Mouse (Mus musculus) liver, embryonic 16.5 days (tissue): ENCODE data around the gene Gtpbp3. TPM values are rescaled to one million over a fixed set of nuclear protein-coding genes. Genes with fewer than 3 reads are reported as not detected.

Source experiments
- polyA plus RNA-seq: library from polyadenylated mRNA; unstranded; fragments of >200 nt; fragmentation: Nextera tagmentation; extraction: Ambion mirVana; gene quantifications from 2 replicates; pipeline ENCODE4 v1.2.1, GENCODE M21; 2015

Gene Gtpbp3
- polyA plus RNA-seq, 1 experiment from 2014 or later, result 5.3 TPM

Other genes with a start within 250 kb of the Gtpbp3 start
- gene Myo9b, start 215.4 kb upstream of the Gtpbp3 start, polyA plus RNA-seq, result 7.4 and 7.8 TPM in 2 replicates
- 42.8 and 47.1 TPM in 2 replicates for gene Haus8, start 215.2 kb upstream of the Gtpbp3 start, polyA plus RNA-seq
- gene Use1, start 121.3 kb upstream of the Gtpbp3 start, polyA plus RNA-seq, result 40.7 and 41.2 TPM in 2 replicates
- gene Ocel1, start 116.8 kb upstream of the Gtpbp3 start, polyA plus RNA-seq, result 3.9 and 4.7 TPM in 2 replicates
- 13.9 and 17.2 TPM in 2 replicates for gene Nr2f6, start 106.1 kb upstream of the Gtpbp3 start, polyA plus RNA-seq
- gene Ushbp1, start 92.3 kb upstream of the Gtpbp3 start, polyA plus RNA-seq, result 4.2 and 4.3 TPM in 2 replicates
- gene Babam1, start 91.2 kb upstream of the Gtpbp3 start, polyA plus RNA-seq, result 46.6 and 48.2 TPM in 2 replicates
- 39.8 and 48.1 TPM in 2 replicates for gene Ankle1, start 82.1 kb upstream of the Gtpbp3 start, polyA plus RNA-seq
- 5.0 and 5.7 TPM in 2 replicates for gene Abhd8, start 24.4 kb upstream of the Gtpbp3 start, polyA plus RNA-seq
- 87.3 and 88.6 TPM in 2 replicates for gene Mrpl34, start 23.1 kb upstream of the Gtpbp3 start, polyA plus RNA-seq
- gene Dda1, start 18.9 kb upstream of the Gtpbp3 start, polyA plus RNA-seq, result 32.1 and 32.8 TPM in 2 replicates
- gene Ano8, start 2.1 kb upstream of the Gtpbp3 start, polyA plus RNA-seq, result 0.07 and 0.14 TPM in 2 replicates
- gene Plvap, start 23.6 kb downstream of the Gtpbp3 start, polyA plus RNA-seq, result 18.2 and 20.3 TPM in 2 replicates
- 0.19 and 0.20 TPM in 2 replicates for gene Ccdc194, start 37.6 kb downstream of the Gtpbp3 start, polyA plus RNA-seq
- 24.5 and 27.0 TPM in 2 replicates for gene Bst2, start 49.4 kb downstream of the Gtpbp3 start, polyA plus RNA-seq
- 30.2 and 32.5 TPM in 2 replicates for gene Mvb12a, start 54.8 kb downstream of the Gtpbp3 start, polyA plus RNA-seq
- gene Tmem221, start 70.8 kb downstream of the Gtpbp3 start, polyA plus RNA-seq, result 0.55 and 0.67 TPM in 2 replicates
- gene Nxnl1, start 78.5 kb downstream of the Gtpbp3 start, polyA plus RNA-seq, result 0.05 TPM in 1 of 2 replicates, not detected in the other
- 2.8 and 3.2 TPM in 2 replicates for gene Slc27a1, start 80.8 kb downstream of the Gtpbp3 start, polyA plus RNA-seq
- gene Pgls, start 104.1 kb downstream of the Gtpbp3 start, polyA plus RNA-seq, result 81.3 and 93.9 TPM in 2 replicates
- gene Fam129c, start 109.5 kb downstream of the Gtpbp3 start, polyA plus RNA-seq, result 1.6 and 2.1 TPM in 2 replicates
- gene Colgalt1, start 122.9 kb downstream of the Gtpbp3 start, polyA plus RNA-seq, result 18.5 and 22.5 TPM in 2 replicates
- 0.15 and 0.20 TPM in 2 replicates for gene Unc13a, start 183.7 kb downstream of the Gtpbp3 start, polyA plus RNA-seq
- gene Jak3, start 188.2 kb downstream of the Gtpbp3 start, polyA plus RNA-seq, result 5.7 and 6.3 TPM in 2 replicates
- 1.6 and 2.2 TPM in 2 replicates for gene Insl3, start 201.1 kb downstream of the Gtpbp3 start, polyA plus RNA-seq
- 4.9 and 5.5 TPM in 2 replicates for gene B3gnt3, start 213.7 kb downstream of the Gtpbp3 start, polyA plus RNA-seq
- gene Fcho1, start 237.6 kb downstream of the Gtpbp3 start, polyA plus RNA-seq, result 21.1 and 24.5 TPM in 2 replicates